Mouse (Mus musculus) layer of hippocampus, adult 2 months (tissue): Measurements from ENCODE around the gene Nanos1. TPM values are rescaled to one million over a fixed set of nuclear protein-coding genes. Genes with fewer than 3 reads are reported as not detected.
A peak's percentile ranks its signal among the peaks of the same experiment; 100 is the strongest.

Experiments
- DNase-seq, 2 experiments: peaks; one replicate each; pipeline ENCODE4 v3.0.0; 2022; ENCODE audit warnings: low spot score in 2 of 2
- H3K27ac ChIP-seq: fragments of 200-600 bp; 2 replicates; pipeline ENCODE4 v1.8.1; 2022
- H3K4me3 ChIP-seq: fragments of 200-600 bp; 2 replicates; pipeline ENCODE4 v1.8.1; 2022; ENCODE audit warnings: mild to moderate bottlenecking
- CTCF ChIP-seq: fragments of 200-600 bp; conservative IDR thresholded peaks from 2 replicates; pipeline ENCODE4 v1.8.1; 2022; ENCODE audit warnings: antibody characterized with exemption, mild to moderate bottlenecking, moderate library complexity
- total RNA-seq, 2 experiments: library from RNA; stranded (reverse); gene quantifications; 2 replicates each; pipeline ENCODE4 v1.2.3; 2021

Gene Nanos1
- total RNA-seq, 2 experiments from 2014 or later = 14.8 to 16.8 TPM

- H3K27ac ChIP-seq = peak overlapping the region; percentile 93
- H3K4me3 ChIP-seq = peak overlapping the region; percentile 79
- no peak for TF ChIP-seq CTCF
- DNase-seq = peak; percentile 38 to 57
These were observed 658 bp downstream of the Nanos1 start for GRCm38 (mm10) chr19:60756192-60757098.

DNA sequence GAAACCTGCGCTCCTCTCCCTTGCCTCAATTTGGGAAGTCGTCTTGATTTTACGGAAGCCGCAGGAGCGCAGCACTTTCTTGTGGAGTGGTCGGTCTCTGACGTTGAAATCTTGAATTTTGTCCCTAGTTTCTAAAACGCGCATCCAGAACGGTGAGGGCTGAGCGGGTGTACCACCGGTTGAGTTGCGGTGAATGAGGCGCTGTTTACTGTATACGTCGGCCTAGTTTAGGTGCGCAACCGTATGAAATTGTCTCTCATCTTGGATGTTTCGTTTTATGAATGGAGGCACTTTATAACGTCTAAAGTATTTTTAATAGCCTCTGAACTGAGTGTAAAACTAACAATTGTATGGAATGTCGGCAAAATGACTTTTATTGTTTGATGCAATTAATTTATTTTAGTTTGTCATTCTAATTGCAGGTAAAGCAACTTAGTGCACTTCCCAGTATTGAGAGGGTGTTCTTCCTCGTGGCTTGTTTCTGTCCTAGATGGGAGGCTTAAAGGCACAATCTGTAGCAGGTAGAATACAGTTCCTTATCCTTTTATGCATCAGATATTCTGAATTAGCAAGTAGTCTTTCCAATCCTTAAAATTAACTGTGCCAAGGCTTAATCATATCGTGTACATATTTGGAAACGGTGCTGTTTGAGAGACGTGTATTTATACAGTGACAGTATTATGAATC is 1.5 kb downstream of the Nanos1 start:
- Histone ChIP-seq H3K27ac (peak overlapping the region; percentile 93), H3K4me3 (peak overlapping the region; percentile 79)
- DNase-seq = no peak
- no peak for TF ChIP-seq CTCF

- no peak for TF ChIP-seq CTCF
- DNase-seq = no peak
- Histone ChIP-seq H3K4me3 (no peak overlapping the region), H3K27ac (no peak overlapping the region)
These were observed 3.4 kb downstream of the Nanos1 start for GRCm38 (mm10) chr19:60758896-60759835.

- Histone ChIP-seq H3K27ac (no peak overlapping the region), H3K4me3 (no peak overlapping the region)
- no peak for DNase-seq
- TF ChIP-seq CTCF = no peak
These were observed 17.6 kb downstream of the Nanos1 start for GRCm38 (mm10) chr19:60773366-60773765.

DNA sequence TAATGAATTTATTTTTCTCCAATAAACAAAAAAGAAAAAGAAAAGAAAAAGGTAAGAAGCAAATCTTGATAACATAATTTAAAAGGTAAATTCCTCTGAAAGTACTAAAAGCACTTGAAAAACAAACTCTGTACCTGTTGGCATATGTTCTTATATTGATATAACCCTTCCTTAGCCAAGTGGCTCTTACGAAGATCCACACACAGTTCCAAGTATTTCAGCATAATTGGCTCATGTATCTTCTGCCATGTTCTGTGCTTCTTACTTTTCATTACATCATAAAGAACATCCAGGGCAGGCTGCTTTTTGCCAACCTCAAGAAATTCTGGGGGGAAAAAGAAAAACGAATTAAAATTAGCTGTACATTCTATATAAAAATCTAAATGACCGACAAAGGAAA is 26.2 kb downstream of the Nanos1 start:
- DNase-seq = no peak
- no peak for TF ChIP-seq CTCF
- H3K27ac ChIP-seq = no peak overlapping the region
- no peak overlapping the region for H3K4me3 ChIP-seq

DNA sequence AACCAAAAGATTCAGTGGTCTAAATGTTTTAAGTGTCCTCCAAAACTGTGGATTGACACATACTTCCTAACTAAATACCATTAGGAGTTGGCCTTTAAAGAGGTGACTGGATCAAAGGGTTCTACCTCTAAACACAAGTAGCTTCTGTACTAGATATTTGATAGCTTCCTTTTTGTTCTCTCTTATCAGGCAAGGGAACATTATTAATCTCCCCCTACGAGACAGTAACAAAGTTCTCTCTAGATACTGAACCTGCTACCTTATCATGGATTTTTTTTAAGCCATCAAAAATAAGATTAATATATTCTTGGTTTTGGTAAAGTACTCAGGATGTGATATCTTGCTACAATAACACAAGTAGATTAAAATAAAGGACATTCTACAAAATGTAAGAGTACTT is 28.9 kb downstream of the Nanos1 start:
- no peak for TF ChIP-seq CTCF
- H3K4me3 ChIP-seq = no peak overlapping the region
- no peak overlapping the region for H3K27ac ChIP-seq
- DNase-seq = no peak

DNA sequence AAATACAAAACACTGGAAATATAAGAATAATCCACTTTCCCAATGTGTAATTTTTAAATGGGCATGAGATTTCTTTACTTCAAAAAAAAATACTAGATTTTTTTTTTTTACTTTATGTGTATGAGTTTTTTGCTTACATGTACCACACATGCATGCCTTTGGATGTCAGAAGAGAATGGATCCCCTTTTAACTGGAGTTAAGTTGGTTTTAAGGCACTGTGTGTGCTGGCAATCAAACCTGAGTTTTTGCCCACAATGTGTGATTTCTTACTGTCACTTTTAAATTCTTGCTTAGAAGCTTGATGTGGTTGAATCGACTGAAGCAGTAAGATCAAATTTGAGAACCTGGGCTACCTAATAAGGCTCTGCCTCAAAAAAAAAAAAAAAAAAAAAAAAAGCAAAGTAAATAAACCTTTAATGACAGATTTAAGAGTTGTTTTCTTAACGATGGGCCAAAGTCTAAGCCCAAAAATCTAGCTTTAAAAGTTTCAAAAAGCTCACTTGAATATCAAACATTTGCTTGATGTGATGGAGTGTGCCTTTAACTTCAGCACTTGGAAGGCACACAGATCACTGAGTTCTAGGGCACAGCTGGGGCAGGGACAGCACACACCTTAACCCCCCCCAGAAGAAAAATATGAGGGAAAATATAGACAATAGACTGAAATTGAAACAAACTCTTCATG is 31.8 kb downstream of the Nanos1 start:
- DNase-seq = no peak
- H3K27ac ChIP-seq = no peak overlapping the region
- TF ChIP-seq CTCF = no peak
- H3K4me3 ChIP-seq = no peak overlapping the region

- peak overlapping the region; percentile 98 for H3K4me3 ChIP-seq
These were observed 32.6 kb downstream of the Nanos1 start for GRCm38 (mm10) chr19:60788214-60788960.

DNA sequence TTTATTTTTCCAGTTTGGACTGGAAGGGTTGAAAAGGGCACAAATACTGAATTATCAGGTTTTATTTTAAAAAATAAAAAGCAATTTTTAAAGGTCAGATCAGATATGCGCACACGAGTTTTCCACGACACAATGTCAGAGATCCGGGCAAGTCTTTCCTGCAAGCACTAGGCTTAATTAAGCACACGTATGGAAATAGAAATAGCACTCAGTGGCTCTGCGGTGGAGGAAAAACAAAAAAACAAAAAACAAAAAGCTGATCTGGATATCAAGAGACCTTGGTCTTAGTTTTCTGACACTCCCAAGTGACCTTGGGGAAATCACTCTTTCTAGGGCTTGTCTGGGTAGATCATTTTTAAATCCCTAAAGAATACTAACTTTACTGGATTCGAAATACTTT is 33.7 kb downstream of the Nanos1 start:
- DNase-seq = no peak
- TF ChIP-seq CTCF = no peak
- Histone ChIP-seq H3K4me3 (peak overlapping the region; percentile 98), H3K27ac (peak overlapping the region; percentile 98)

More at GRCm38 (mm10) chr19:60788214-60788960, 32.6 kb downstream of the Nanos1 start:
- no peak for DNase-seq
- no peak for TF ChIP-seq CTCF
- no peak overlapping the region for H3K27ac ChIP-seq

DNA sequence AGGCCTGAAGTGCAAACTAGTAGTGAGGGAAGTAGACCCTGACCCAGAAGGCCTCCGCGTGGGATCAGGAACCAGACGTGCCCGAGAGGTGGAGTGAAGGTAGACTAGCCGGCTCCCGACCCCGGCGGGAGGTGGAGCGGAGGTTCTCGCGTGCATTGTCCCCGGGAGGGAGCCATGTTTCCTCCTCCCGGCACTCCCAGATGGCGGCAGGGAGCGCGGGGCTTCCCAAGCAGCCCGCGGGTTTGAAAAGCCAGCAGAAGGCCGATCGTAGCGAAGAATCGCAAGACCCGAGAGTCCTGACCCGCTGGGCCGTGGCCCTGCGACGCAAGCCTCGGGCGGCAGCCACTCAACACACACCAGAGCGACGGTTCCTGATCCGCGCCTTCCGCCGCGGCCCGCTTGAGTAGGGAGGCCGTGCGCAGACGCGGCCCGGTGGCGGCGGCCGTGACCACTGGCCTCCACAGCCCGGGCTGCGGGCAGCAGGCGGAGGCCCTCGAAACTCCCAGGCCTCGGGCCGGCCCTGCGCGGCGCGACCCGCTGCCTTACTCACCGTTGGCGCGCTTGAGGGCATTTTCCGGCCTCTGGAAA is 34.2 kb downstream of the Nanos1 start:
- no peak for TF ChIP-seq CTCF
- peak overlapping the region; percentile 98 for H3K4me3 ChIP-seq
- peak overlapping the region; percentile 98 for H3K27ac ChIP-seq
- peak in 1 of 2 experiments; percentile 49 for DNase-seq

GRCm38 (mm10) chr19:60790551-60791161 is 34.9 kb downstream of the Nanos1 start, which contains the start of gene Eif3a:
TSS of gene Eif3a (minus strand) at chr19:60790658.
- Histone ChIP-seq H3K27ac (peak within 1 kb of the TSS; percentile 98), H3K4me3 (peak within 1 kb of the TSS; percentile 98)
- TF ChIP-seq CTCF = peak; percentile 43
- peak; percentile 93 to 96 for DNase-seq
